Mouse (Mus musculus): Measurements from ENCODE around the gene Inpp5k. TPM values are rescaled to one million over a fixed set of nuclear protein-coding genes. Genes with fewer than 3 reads are reported as not detected.

Inpp5k gene
- polyA plus RNA-seq, 1 experiment from 2014 or later: 28.4 TPM

GRCm38 (mm10) chr11:75622588-75623329 is 8.0 kb upstream of the Inpp5k start:
- H3K4me2 ChIP-seq (replicated peaks): no peak overlapping the region
- no peak overlapping the region for H3K27ac ChIP-seq (replicated peaks)
- H3K9me3 ChIP-seq: no peaks in the 10 kb centered on the region
- peaks cover 75% of the 10 kb centered on the region for H3K36me3 ChIP-seq
- no peak for ATAC-seq (ENCODE audit: low FRiP score, low read depth)
- no peak overlapping the region for H3K4me3 ChIP-seq
- no peaks in the 10 kb centered on the region for H3K27me3 ChIP-seq
- WGBS: 92% methylated on average over 2 of the region's 2 CpGs
- H3K9ac ChIP-seq (replicated peaks): no peak overlapping the region
- H3K4me1 ChIP-seq: no peaks in the 10 kb centered on the region

DNA sequence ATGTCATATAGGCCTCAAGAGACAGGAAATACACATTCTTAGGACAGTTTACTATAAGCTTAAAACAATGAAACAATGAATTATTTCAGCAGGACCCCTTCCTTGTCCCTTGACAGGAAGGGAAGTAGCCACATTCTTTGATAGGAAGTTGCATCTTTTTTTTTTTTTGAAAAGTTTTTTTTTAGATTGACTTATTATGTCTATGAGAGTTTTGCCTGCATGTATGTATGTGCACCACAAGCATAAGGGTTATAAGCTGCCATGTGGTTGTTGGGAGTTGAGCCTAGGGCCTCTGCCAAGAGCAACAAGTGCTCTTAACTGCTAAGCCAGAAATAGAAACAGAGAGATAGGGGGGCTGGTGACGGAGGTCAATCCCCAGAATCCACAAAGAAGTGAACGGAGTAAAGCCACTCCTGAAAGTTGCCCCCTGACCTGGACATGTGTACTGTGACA is 6.7 kb upstream of the Inpp5k start:
- peaks cover 78% of the 10 kb centered on the region for H3K36me3 ChIP-seq
- no peak for ATAC-seq (ENCODE audit: low FRiP score, low read depth)

DNA sequence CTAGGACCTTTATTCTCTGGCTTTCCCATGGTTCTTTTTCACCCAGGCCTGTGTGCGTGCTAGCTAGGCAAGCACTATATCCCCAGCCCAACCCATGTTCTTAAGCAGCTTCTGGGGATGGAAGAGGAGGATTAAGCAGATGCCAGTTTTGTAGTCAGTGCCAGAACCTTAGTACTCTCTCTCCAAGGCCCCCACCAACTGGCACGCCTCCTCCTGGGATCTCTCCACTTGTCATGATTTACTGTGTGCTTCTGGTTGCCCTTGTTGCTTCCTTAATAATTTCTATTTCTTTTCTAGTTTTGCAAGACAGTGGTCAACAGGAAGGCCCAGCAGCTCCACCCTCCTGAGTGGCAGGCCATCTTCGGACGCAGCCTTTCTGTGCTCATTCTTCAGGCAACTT is 5.0 kb upstream of the Inpp5k start:
- Histone ChIP-seq H3K4me2 (replicated peaks) (no peak overlapping the region), H3K36me3 (peaks cover 61% of the 10 kb centered on the region), H3K27ac (replicated peaks) (no peak overlapping the region), H3K4me1 (peaks cover 9% of the 10 kb centered on the region), H3K4me3 (no peak overlapping the region), H3K9ac (replicated peaks) (no peak overlapping the region), H3K9me3 (no peaks in the 10 kb centered on the region), H3K27me3 (no peaks in the 10 kb centered on the region)
- 91% methylated on average over 4 of the region's 4 CpGs for WGBS
- ATAC-seq (ENCODE audit: low FRiP score, low read depth): no peak

More for the DNA sequence above, 6.7 kb upstream of the Inpp5k start:
- WGBS: 82% methylated on average over 2 of the region's 2 CpGs
- H3K27me3 ChIP-seq: no peaks in the 10 kb centered on the region
- no peak overlapping the region for H3K9ac ChIP-seq (replicated peaks)
- H3K4me2 ChIP-seq (replicated peaks): no peak overlapping the region
- no peaks in the 10 kb centered on the region for H3K4me1 ChIP-seq
- H3K27ac ChIP-seq (replicated peaks): no peak overlapping the region
- no peak overlapping the region for H3K4me3 ChIP-seq
- no peaks in the 10 kb centered on the region for H3K9me3 ChIP-seq

DNA sequence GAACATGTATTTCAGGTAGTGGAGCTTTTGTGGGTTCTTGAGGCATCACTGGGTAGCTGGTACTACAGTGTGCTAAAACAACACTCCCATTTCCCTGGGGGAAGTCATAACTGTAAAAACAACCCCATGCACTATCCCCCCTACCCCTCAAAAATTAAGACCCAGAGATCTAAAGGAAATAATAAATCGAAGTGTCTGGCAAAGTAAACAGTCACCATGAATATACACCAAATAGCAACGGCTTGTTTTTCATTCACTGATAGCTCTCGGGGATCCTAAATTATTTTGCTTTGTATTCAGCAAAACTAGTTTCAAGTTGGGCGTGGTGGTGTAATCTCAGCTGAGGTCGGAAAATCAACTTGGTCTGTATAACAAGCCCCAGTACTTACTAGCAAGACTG is 690 bp upstream of the Inpp5k start:
- H3K27me3 ChIP-seq: no peaks in the 10 kb centered on the region
- peak overlapping the region; percentile 67 for H3K9ac ChIP-seq (replicated peaks)
- peak overlapping the region; percentile 71; the same call in 1 of the 2 replicates for H3K27ac ChIP-seq (replicated peaks)
- WGBS: 17% methylated on average over 5 of the region's 5 CpGs
- peak overlapping the region; percentile 79 for H3K4me2 ChIP-seq (replicated peaks)
- peaks cover 23% of the 10 kb centered on the region for H3K4me1 ChIP-seq
- H3K4me3 ChIP-seq: peak overlapping the region; percentile 66
- ATAC-seq (ENCODE audit: low FRiP score, low read depth): no peak
- H3K36me3 ChIP-seq: peaks cover 36% of the 10 kb centered on the region
- no peaks in the 10 kb centered on the region for H3K9me3 ChIP-seq

GRCm38 (mm10) chr11:75631561-75632225 is 905 bp downstream of the Inpp5k start:
- 8% methylated on average over 13 of the region's 13 CpGs for WGBS
- H3K4me1 ChIP-seq: peaks cover 23% of the 10 kb centered on the region
- H3K27me3 ChIP-seq: no peaks in the 10 kb centered on the region
- H3K9ac ChIP-seq (replicated peaks): peak overlapping the region; percentile 68
- peak overlapping the region; percentile 71; the same call in 1 of the 2 replicates for H3K27ac ChIP-seq (replicated peaks)
- H3K4me2 ChIP-seq (replicated peaks): peak overlapping the region; percentile 79
- H3K9me3 ChIP-seq: no peaks in the 10 kb centered on the region
- no peak for ATAC-seq (ENCODE audit: low FRiP score, low read depth)
- H3K36me3 ChIP-seq: peaks cover 21% of the 10 kb centered on the region
- H3K4me3 ChIP-seq: peak overlapping the region; percentile 66

GRCm38 (mm10) chr11:75632921-75633320 is 2.1 kb downstream of the Inpp5k start:
- Histone ChIP-seq H3K36me3 (peaks cover 22% of the 10 kb centered on the region), H3K27ac (replicated peaks) (no peak overlapping the region), H3K4me1 (peaks cover 23% of the 10 kb centered on the region), H3K9me3 (no peaks in the 10 kb centered on the region), H3K4me2 (replicated peaks) (no peak overlapping the region), H3K9ac (replicated peaks) (no peak overlapping the region), H3K4me3 (no peak overlapping the region), H3K27me3 (no peaks in the 10 kb centered on the region)
- ATAC-seq (ENCODE audit: low FRiP score, low read depth): no peak
- 93% methylated on average over 5 of the region's 5 CpGs for WGBS

- no peak overlapping the region for H3K27ac ChIP-seq (replicated peaks)
- no peak overlapping the region for H3K4me2 ChIP-seq (replicated peaks)
- WGBS: 87% methylated on average over 3 of the region's 3 CpGs
- H3K9me3 ChIP-seq: no peaks in the 10 kb centered on the region
- no peak overlapping the region for H3K4me3 ChIP-seq
- peaks cover 19% of the 10 kb centered on the region for H3K36me3 ChIP-seq
- no peak overlapping the region for H3K9ac ChIP-seq (replicated peaks)
- no peak for ATAC-seq (ENCODE audit: low FRiP score, low read depth)
- peaks cover 18% of the 10 kb centered on the region for H3K4me1 ChIP-seq
- H3K27me3 ChIP-seq: no peaks in the 10 kb centered on the region
Measured at GRCm38 (mm10) chr11:75634801-75635200, 4.0 kb downstream of the Inpp5k start.

GRCm38 (mm10) chr11:75635315-75635714 is 4.5 kb downstream of the Inpp5k start:
- WGBS: 86% methylated on average over 11 of the region's 11 CpGs
- no peak overlapping the region for H3K9ac ChIP-seq (replicated peaks)
- no peaks in the 10 kb centered on the region for H3K27me3 ChIP-seq
- no peak overlapping the region for H3K27ac ChIP-seq (replicated peaks)
- H3K36me3 ChIP-seq: peaks cover 19% of the 10 kb centered on the region
- no peaks in the 10 kb centered on the region for H3K9me3 ChIP-seq
- H3K4me2 ChIP-seq (replicated peaks): no peak overlapping the region
- no peak overlapping the region for H3K4me3 ChIP-seq
- peaks cover 14% of the 10 kb centered on the region for H3K4me1 ChIP-seq
- no peak for ATAC-seq (ENCODE audit: low FRiP score, low read depth)

- Histone ChIP-seq H3K36me3 (peaks cover 9% of the 10 kb centered on the region; the same call in 1 of the 2 replicates), H3K4me2 (replicated peaks) (no peak overlapping the region), H3K4me3 (no peak overlapping the region), H3K4me1 (no peaks in the 10 kb centered on the region), H3K27me3 (no peaks in the 10 kb centered on the region), H3K9ac (replicated peaks) (no peak overlapping the region), H3K9me3 (no peaks in the 10 kb centered on the region), H3K27ac (replicated peaks) (no peak overlapping the region)
- 85% methylated on average over 5 of the region's 5 CpGs for WGBS
- ATAC-seq (ENCODE audit: low FRiP score, low read depth): no peak
Measured at GRCm38 (mm10) chr11:75643323-75643722, 12.5 kb downstream of the Inpp5k start.

DNA sequence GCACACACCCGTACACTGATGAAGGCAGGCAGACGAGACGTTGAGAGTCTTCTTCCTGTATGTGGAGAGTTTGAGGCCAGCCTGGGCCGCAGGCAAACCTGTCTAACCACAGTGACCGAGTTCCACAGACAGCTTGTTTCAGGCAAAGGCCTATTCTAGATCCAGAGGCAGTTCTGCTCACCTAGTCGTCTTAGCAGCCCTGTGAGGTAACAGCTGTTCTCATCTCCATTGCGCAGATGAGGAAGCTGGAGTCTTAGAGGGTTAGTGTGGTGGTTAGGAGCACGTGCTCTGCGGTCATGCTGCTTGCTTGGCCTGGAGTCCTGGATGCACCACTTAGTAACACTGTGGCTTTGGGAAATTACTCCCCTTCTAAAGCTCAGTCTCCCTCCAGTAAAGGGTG is 13.9 kb downstream of the Inpp5k start:
- WGBS: 86% methylated on average over 9 of the region's 9 CpGs
- no peak overlapping the region for H3K4me2 ChIP-seq (replicated peaks)
- no peak overlapping the region for H3K4me3 ChIP-seq
- peaks cover 6% of the 10 kb centered on the region; the same call in 1 of the 2 replicates for H3K36me3 ChIP-seq
- no peaks in the 10 kb centered on the region for H3K9me3 ChIP-seq
- H3K9ac ChIP-seq (replicated peaks): no peak overlapping the region
- H3K27me3 ChIP-seq: no peaks in the 10 kb centered on the region
- H3K4me1 ChIP-seq: no peaks in the 10 kb centered on the region
- ATAC-seq (ENCODE audit: low FRiP score, low read depth): no peak
- no peak overlapping the region for H3K27ac ChIP-seq (replicated peaks)

GRCm38 (mm10) chr11:75647681-75648211 is 17.0 kb downstream of the Inpp5k start:
- Histone ChIP-seq H3K27ac (replicated peaks) (no peak overlapping the region), H3K4me3 (no peak overlapping the region), H3K9me3 (no peaks in the 10 kb centered on the region), H3K27me3 (peaks cover 15% of the 10 kb centered on the region), H3K4me1 (peaks cover 19% of the 10 kb centered on the region), H3K9ac (replicated peaks) (no peak overlapping the region), H3K36me3 (peaks cover 6% of the 10 kb centered on the region; the same call in 1 of the 2 replicates), H3K4me2 (replicated peaks) (no peak overlapping the region)
- 71% methylated on average over 6 of the region's 6 CpGs for WGBS
- no peak for ATAC-seq (ENCODE audit: low FRiP score, low read depth)

GRCm38 (mm10) chr11:75649155-75649561 is 18.4 kb downstream of the Inpp5k start:
- 88% methylated on average over 4 of the region's 4 CpGs for WGBS
- no peak for ATAC-seq (ENCODE audit: low FRiP score, low read depth)
- H3K9ac ChIP-seq (replicated peaks): no peak overlapping the region
- H3K27me3 ChIP-seq: peaks cover 29% of the 10 kb centered on the region
- no peak overlapping the region for H3K4me3 ChIP-seq
- H3K36me3 ChIP-seq: peaks cover 6% of the 10 kb centered on the region; the same call in 1 of the 2 replicates
- H3K27ac ChIP-seq (replicated peaks): no peak overlapping the region
- H3K4me2 ChIP-seq (replicated peaks): no peak overlapping the region
- H3K9me3 ChIP-seq: no peaks in the 10 kb centered on the region
- peaks cover 27% of the 10 kb centered on the region for H3K4me1 ChIP-seq

Data from midbrain, embryonic 12.5 days (tissue).